Mouse (Mus musculus) CD4-positive helper T cell, adult 2 months (primary cell): ENCODE data around the gene C130073F10Rik.
"Not testable (repeated sequence)": the region's sequence is repeated elsewhere in the genome, so short reads cannot be mapped to it uniquely, and the experiment has no call there.

Experiments used
- DNase-seq: peaks from one replicate; pipeline ENCODE4 v3.0.0-alpha.2; 2012; ENCODE audit warnings: low read depth, missing footprints, low spot score

C130073F10Rik gene

DNA sequence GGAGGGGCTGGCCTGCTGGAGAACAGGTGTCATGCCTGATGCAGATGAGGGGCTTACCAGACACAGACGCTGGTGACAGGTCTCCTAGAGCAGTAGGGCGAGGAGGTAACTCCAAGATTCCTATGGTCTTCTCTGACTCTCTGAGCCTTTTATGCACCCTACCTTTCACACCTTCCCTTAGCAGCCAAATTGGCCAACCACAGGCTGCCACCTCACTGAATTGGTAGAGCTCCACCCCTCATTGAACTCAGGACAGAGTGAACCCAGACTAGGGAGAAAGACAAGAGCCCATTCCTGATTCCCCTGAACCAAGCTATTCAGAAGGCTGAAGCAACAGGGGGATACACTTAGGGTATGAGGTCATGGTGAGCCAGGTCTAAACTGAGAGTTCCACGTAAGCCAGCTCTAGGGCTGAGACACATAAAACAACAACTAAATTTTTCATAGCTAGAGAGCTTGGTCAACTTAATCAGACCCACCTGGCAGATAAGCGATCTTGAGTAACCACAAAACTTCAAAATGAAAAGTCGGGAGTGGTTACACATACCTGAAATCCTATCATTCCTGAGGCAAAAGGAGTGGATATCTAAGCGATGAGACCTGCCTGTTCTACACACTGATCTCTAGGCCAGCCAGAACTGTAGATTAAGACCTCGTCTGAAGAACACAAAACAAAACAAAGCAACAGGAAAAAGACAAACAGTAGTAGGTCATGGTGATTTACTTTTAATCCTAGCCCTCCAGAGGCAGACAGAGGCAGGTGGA lies at the start of gene C130073F10Rik:
C130073F10Rik (minus strand) TSS at position 134 of the 765 bp plus-strand sequence.
- no peak for DNase-seq

DNA sequence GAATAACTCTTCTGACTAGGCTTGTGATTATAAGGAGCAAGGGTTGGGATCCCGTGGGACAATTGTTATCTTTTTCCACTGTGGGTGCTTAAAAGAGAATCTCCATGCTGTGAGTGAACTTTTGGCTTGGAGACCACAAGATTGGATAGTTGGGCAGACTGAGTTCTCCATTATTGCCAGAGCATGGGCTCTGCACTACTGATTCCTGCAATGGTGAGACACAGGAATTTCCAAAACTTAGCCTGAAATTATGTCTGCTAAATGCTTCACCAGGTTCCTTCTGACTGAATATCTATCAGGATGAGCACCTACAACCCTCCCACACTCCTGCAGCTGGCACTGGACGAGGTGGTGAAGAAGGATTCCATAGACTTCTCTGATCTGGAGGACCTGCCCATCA lies 46.5 kb upstream of the C130073F10Rik start, which contains the start of gene Gm12794:
Gm12794 (plus strand) TSS at position 301 of the 400 bp plus-strand sequence.
- DNase-seq, result not testable (repeated sequence)

DNA sequence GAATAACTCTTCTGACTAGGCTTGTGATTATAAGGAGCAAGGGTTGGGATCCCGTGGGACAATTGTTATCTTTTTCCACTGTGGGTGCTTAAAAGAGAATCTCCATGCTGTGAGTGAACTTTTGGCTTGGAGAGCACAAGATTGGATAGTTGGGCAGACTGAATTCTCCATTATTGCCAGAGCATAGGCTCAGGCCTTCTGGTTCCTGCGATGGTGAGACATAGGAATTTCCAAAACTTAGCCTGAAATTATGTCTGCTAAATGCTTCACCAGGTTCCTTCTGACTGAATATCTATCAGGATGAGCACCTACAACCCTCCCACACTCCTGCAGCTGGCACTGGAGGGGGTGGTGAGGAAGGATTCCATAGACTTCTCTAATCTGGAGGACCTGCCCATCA lies 15.2 kb upstream of the C130073F10Rik start, which contains the start of gene Gm12800:
Gm12800 (plus strand) TSS at position 301 of the 400 bp plus-strand sequence.
- DNase-seq, result not testable (repeated sequence)

DNA sequence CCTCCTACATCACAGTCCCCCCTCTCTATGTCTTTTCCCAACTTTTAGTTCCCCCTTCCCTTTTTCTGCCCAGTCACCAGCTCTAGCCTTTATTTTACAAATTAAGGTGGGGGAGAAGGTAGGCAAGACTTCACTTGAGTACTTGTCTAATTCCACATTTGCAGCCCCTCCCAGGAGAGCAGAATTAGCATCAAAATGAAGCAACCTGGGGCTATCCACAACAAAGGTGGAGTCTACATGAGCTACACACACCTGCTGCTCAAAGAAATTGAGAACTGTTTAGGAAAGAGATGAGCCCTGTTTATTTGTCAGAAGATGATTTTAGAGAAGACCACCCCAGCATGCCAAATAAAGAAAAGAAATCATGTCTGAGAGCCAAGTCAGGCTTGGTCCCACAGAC lies 4.2 kb downstream of the C130073F10Rik start:
- DNase-seq, result no peak

GRCm38 (mm10) chr4:101883641-101884040 lies 9.9 kb downstream of the C130073F10Rik start:
- no peak for DNase-seq

- DNase-seq, result not testable (repeated sequence)
Measured at GRCm38 (mm10) chr4:101875687-101876086, 17.9 kb downstream of the C130073F10Rik start.

- not testable (repeated sequence) for DNase-seq
Measured at GRCm38 (mm10) chr4:101872031-101872430, 21.6 kb downstream of the C130073F10Rik start.

DNA sequence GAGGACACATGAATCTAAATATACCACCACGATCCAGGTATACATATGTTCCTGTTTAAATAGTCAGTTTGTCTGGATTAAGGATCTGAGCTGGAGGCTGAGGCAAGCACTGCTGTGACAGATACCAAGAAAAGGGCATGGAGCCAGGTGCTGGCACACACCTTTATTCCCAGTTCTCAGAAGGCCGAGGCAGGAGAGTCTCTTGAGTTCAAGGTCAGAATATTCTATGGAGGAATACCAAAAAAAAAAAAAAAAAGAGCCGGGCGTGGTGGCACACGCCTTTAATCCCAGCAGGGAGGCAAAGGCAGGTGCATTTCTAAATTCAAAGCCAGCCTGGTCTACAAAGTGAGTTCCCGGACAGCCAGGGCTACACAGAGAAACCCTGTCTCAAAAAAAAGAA lies 31.3 kb downstream of the C130073F10Rik start:
- DNase-seq, result no peak

DNA sequence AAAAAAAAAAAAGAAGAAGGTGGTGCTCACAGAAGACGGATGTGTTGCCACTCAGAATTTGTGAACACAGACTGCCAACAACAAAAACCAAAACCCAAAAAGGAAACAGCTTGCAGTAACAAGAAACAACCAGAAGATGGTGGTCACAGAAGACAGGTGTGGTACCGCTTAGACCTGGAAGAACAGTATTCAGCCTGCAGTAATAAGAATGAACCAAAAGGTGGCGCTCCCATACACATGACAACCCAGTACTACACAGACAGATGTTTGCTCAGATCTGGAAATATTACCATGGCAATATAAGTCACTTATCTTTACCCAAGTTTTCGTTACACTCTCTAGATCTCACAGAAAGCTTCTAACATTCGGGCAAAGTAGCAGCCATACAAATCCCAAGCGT lies 32.7 kb downstream of the C130073F10Rik start:
- DNase-seq, result no peak

GRCm38 (mm10) chr4:101850908-101851307 lies 42.7 kb downstream of the C130073F10Rik start:
- DNase-seq, result no peak

GRCm38 (mm10) chr4:101843923-101844322 lies 49.7 kb downstream of the C130073F10Rik start, which contains the start of gene B020004J07Rik:
TSS of gene B020004J07Rik (minus strand) at chr4:101844023.
- DNase-seq, result not testable (repeated sequence)
